Mouse (Mus musculus): ENCODE data around the gene Rrp15.
A peak's percentile ranks its signal among the peaks of the same experiment; 100 is the strongest.

Rrp15 gene

DNA sequence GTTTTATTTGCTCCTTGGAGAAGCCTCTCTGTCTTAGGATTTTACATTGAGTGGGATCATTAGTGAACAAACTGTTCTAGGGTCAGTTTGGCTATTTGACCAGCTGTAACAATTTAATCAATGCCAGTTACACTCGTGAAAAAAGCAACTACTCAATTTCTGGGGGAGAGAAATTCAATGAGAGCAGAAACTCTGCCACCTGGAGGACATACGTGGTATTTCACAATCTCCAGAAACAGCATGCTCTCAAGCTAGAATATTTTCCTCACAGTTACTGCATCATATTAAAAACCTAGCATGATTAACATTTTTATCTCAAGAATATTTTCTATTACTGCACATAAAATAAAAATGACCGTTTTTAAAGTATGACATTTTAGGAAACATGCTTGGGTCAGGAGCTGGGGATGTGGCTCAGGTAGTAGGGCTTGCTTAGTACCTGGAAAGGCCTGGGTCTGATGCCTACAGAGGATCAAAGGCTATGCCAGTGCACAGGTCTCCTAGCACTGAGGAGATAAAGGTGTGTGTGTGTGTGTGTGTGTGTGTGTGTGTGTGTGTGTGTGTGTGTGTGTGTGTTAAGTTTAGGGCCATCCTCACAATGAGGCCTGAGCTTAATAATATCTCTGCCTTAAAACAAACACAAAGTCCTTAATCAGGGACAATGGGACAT, 36.2 kb downstream of the Rrp15 start:
- DNase-seq = peak in 1 of 2 experiments; percentile 62

DNA sequence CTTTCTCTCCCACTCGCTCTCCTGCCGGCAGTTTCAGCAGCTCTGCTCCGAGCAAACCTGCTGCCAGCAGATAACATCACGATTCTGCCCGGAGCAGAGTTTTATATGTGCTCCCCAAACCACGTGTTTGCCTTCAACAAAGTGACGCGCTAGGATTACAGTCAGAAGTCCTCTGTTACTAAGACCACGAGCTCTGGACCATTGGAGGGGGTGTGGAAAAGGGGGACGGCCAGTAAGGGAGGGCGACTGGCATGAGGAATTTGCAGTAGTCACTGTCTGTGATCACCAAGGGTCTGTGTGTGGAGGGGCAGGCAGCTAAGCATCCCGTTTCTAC, 43.3 kb downstream of the Rrp15 start, which contains the start of gene Tgfb2:
Tgfb2 (minus strand) TSS at position 75 of the 334 bp plus-strand sequence.
- peak in 1 of 2 experiments; percentile 19 for DNase-seq

DNA sequence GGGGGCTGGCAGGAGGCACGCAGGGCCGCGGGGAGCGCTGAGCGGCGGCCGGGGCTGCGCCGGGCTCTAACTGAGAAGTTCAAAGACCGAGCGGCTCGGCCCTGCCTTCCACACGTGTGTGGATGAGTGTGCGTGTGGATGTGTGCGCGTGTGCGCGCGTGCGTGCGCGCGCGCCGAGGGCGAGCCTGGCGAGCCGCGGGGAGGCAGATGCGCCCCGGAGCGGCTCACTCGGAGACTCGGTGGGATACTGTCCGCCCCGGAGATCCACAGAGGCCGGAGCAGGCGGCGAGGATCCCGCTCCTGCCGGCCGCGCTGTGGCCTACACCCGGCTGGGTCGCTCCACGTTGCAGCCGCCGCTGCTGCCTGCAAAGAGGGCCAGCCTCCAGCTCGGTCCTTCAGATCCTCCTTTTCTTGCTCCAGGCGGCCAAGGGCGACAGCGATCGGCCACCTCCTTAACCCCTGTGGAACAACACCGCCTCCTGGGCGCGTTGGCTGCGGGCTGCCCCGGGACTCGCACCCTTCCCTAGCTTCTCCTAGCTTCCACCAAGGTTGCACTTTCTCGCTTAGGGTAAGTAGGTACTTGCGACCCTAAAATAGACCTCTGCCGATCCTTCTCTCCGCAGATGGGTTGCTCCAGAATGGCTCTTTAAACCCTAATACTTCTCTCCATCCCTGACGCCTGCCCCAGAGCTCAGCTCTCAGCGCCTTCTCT, 43.8 kb downstream of the Rrp15 start:
- DNase-seq = peak; percentile 42 to 65

DNA sequence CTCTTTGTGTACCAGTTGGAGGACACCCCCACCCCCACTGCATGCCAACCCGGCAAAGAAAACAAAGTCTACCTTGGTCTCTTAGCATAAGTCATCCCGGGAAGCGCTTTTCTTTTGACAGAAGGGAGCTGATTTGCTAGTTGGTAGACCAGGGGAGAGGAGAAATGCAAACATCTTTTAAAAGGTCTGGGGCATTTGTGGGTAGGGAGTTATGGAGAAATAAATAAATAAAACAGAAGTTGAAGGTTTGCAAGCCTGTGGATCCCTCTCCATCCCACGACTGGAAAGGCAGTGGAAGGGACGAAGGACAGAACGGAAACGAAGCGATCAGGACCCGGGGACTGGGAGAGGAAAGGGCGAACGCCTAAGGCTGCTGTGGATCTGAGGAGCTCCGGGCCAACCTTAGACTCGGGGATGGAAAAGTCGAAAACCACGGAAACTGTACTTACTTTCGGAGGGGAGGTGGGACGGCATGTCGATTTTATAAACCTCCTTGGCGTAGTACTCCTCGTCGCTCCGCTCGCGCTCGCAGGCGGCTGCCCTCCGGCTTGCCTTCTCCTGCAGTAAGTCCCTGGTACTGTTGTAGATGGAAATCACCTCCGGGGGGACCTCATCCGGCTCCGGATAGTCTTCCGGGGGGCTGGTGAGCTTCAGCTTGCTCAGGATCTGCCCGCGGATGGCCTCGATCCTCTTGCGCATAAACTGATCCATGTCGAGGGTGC, 45.0 kb downstream of the Rrp15 start:
- DNase-seq = peak in 1 of 2 experiments; percentile 37

DNA sequence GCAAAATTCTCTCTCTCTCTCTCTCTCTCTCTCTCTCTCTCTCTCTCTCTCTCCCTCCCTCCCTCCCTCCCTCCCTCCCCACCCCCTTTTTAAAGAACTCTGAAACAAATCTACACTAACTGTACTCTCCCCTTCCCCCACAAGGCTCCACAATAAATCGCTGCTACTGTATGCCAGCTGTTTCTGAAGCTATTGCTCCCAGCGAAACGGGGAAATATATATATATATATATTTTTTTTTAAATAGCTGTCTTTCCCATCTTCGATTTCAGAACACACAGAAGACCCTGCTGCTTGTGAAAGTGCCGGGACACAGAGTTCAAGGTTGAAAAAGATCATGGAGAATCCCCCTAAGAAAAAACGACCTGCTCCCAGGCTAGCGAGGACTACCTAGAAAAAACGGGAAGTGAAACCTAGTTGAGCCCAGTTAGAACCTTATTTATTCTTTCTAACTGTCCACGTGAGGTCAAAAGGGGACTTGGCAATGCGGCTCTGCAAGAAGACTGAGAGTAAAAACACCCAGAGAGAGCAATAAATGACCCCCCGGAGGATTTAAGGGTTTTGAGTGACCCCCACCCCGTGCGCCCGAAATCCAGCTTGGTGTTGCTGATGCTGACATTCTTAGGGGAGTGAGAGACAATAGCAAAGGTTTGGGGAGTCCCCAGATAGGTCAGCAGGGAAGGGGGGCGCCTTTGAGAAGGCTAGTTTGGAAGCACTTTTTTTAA, 45.7 kb downstream of the Rrp15 start:
- peak in 1 of 2 experiments; percentile 32 for DNase-seq

DNA sequence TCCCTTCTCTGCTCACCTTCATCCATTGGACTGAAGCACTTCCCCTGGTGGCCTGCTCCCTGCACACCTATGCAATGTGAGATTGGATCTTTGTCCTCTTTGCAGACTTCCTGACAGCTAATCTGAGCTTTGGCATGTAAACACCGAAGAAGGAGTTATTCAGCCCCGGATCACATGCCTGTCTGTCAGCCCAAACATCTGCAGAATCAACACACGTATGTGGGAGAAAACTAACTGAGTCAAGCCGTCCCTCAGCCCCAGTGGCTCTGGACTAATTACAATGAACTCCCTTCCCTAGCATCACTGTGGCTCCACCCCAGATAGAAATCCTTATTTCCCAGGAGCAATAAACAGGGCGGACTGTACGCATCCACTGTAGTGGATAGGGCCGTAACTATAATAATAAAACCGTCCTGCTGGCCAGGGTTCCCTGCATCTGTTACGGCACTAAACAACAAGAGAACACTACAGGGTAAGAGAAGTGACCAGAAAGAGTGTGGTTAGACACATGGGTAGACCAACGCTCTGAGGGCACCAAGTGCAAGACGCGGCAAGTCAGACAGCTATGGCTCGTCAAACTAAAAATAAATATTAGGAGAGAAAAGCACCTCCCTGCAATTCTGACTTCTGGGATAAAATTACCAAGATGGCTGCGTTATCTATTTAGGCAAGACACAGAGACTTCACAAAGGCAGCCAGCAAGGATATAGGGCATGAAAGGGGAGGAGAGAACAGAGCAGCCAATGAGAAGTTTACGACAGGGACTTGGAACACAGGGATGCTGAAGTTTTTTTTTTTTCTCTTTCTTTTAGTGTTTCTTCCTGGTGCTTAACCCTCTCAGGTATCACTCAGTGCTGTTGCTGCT, 46.5 kb downstream of the Rrp15 start:
- no peak for DNase-seq

DNA sequence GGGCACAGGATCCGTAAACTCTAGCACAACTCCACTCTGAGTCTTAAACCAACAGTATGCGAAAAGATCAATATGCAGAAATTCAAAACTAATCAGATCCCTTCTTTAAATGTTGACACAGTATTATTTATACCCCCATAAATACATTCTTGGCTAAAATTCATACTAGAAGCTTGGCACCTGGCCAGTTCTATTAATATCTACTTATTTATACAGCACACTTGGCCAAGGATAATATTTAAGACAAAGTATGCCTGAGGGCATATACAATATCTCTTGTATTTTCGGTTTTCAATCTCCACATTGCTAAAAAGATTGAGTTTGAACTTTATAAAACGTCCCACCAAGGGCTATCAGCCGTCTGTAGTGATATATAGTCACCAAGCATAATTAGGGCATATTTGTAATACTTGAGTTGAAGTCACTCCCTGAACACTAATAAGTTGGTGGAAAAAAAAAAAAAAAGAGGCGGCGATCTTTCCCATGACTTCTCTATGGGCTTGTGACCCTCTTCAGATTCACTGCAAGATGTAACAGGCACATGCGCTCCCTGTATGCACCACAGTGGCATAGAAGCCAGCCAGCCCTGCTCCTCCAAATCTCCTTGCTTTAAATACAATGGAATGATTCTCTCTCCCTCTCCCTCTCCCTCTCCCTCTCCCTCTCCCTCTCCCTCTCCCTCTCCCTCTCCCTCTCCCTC, 47.8 kb downstream of the Rrp15 start:
- DNase-seq = no peak

DNA sequence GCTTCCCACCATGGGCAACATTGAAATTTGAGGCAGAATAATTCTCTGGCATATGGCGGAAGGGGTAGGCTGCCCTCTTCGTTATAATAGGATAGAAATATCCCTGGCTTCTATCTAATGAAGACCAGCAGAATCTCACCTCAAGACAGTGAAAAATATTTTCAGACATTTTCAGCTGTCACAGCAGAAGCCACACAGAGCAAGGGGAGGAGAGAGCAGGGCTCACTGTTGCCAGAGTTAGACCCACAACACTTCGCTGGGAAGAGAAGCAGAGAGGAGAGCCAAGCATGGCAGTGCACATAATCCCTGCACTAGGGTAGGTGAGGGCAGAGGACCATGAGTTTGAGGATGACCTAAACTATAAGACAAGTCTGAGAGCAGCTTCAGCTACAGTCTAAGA, 48.7 kb downstream of the Rrp15 start:
- no peak for DNase-seq

DNA sequence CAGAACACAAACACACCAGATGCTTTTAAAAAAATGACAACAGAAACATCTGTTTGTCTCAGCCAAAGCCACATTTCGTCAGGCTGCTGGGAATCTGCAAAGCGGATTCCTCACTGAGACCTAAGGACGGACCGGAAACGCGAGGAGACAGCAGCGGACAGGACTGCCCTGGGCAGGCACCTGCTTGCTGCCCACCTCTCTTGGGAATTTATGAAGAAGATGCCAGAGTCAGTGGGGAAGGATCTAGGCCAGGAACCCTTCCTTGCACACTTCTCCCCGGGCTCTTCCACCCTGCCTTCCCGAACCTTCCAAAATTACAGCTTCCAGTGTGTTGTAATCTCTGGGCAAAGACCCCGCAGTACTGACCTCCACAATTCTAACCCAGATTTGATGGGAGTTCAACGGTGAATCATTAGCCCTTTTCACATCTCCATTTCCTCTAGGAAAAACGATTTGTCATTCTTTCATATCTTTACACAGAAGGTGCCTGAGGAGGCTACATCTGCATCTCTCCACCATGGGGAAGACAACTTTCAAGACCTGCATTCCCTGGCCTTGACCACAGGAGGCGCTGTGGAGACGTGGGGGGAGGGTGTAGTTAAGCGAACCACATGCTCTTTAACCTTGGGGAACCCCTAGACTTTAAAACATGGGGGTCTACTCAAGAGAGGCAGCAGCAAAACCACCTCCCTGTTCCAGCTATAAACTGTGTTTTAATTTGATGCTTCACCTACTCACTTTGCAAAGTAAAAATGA, 50.4 kb downstream of the Rrp15 start:
- DNase-seq = no peak

DNA sequence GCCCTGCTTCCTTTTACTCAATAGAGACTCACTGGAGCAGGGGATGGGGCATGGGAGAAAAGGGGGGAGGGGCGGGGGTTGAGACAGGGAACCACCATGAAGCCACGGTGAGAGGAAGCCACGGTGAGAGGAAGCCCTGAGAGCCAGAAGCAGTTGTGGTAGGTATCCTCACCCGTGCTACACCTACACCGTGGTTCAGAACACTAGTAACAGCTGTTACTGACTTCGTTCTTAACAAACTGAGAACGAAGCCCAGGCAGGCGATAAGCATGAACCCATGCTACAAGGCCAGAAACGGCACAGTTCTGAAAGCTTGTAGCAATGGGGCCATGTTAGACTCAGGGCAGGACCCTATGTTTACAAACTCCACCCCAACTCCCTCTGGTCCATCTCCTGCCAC, 52.9 kb downstream of the Rrp15 start:
- DNase-seq = no peak

DNA sequence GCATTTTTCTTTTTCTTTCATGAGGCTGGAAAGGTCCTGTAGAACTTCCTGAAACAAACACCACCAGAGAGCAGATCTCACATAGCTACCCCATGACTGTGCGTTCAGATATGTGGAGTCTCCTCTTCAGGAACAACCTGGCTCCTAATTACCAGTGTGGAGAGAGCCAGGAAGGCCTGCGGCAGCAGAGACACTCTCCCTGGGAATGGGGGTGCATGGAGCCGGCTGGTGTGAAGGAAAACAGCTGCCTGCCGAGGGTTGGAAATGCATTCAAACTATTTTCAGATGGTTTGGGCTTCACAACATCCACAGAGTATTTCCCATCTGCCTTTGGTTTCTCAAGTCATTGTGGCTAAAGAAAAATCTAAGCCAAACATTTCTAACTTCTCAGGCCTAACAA, 53.8 kb downstream of the Rrp15 start:
- no peak for DNase-seq

DNA sequence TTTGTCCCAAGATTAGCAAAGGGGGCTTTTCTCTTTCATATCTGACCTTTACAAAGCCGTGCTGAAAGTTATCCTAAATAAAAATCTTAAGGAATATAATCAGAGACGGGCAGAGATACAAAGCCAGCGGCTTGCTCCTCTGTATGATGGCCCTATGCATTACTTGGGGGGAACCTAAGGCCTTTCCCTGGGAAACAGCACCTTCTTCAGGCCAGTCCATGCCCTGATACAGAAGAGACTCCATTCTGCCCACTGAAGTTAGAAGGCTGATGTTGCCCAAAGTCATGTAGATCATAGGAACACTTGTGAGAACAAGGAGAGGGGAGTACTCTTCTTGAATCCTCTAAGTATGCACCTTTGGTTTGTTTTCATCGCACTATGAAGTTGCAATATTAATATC, 56.8 kb downstream of the Rrp15 start:
- DNase-seq = no peak

DNA sequence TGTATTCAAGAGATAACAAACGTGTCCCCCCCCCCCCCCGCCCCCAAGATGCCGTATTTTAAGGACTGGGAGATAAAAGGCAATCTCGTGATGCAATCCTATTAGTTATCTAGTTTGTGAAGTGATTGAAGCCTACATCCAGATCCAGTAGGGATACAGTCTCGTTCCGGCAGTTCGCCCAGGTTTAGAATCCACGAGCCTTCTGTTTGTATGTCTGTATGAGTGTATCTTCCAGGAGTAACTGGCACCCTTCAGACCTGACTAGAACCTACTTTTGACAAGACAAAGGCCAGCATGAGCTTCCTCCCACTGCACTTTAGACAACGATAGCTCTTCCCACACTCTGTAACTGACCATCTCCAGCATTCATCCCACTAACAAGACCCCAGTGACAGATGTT, 57.5 kb downstream of the Rrp15 start:
- no peak for DNase-seq

DNA sequence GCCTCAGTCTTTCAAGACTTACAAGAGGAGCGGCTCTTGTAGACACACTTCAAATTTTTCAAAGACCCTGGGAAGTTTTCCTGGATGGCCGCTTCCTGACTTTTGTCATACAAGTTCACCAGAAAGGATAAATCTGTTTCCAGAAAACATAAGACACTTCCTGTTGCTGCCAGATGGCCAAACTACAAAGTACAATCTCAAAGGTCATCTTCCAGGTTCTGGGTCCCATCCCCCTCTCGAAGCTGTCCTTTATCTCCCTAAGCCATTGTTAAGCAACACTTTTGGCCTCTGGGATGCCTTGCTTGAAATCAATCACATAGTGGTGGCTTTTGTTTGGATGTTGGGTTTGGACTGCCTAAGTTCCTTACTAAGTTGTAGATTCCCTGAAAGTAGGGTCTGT, 65.1 kb downstream of the Rrp15 start:
- no peak for DNase-seq

DNA sequence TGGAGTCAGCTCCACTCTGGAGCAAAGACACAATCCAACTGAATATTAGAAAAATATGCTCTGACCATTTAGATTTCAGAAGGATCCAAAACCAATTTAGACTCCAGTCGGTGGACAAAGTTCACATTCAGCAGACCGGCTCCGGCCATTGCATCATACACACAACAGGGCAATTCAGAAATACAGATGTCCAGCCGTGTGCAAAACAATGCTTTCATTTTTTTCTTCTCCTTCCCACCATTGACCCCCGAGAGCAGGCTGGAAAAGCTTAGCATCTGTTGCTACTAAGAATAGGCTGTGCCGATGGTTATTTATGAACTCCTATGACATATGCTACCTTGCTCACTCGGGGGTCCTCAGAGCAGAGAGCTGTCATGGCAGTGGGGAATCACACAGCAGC, 66.6 kb downstream of the Rrp15 start:
- peak in 1 of 2 experiments; percentile 13 for DNase-seq

DNA sequence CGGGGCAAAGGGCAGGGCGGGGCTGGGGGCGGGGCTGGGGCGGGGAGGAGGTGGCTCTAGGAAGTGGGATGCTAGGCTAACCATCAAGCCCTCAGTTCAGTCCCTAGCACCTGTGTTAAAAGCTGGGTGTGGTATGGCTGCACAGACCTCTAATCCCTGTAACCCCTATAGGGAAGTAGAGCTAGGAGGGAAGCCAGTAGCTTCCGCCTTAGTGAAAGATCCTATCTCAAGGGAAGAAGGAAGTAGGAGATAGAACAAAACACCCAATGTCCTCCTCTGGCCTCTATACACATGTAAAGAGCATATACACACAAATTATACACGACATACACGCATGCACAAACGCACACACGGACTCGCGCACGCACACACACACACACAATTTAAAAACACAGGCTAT, 71.5 kb downstream of the Rrp15 start:
- DNase-seq = no peak

DNA sequence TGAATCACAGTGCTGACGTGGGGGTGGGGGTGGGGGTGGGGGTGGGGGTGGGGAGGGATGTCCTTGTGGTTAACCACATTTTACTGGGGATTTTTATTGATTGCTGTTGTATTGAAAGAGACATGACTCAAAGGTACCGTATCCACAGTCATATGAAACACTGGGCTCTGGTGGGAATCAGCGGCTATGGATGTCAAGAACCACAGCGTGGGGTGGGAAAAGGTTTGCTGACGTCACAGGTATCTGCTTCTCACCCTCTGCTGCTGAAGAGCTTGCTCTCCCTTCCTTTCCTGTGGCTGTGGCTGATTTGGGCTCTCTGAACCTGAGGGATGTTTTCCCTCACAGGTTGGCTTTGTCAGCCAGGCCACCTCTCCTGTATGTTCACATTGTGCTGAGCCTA, 73.0 kb downstream of the Rrp15 start:
- no peak for DNase-seq

DNA sequence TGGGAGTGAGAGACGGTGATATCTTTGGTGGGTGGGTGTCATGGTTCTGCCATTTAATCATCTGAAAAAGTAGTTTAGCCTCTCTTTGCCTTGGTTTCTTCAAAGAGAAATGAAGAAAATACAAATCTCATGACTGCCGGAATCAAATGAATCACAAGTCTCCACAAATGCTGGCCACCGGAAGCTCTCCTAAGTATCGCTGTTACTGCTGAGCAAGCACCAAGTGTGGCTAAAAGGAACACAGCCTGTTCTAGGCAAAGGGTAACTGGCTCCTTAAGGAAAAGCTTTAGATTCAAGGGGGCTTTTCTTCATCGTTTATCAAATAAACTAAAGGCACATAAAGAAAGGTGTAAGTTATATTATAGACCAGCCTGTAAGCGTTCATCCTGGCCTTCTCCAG, 73.9 kb downstream of the Rrp15 start:
- DNase-seq = no peak

DNA sequence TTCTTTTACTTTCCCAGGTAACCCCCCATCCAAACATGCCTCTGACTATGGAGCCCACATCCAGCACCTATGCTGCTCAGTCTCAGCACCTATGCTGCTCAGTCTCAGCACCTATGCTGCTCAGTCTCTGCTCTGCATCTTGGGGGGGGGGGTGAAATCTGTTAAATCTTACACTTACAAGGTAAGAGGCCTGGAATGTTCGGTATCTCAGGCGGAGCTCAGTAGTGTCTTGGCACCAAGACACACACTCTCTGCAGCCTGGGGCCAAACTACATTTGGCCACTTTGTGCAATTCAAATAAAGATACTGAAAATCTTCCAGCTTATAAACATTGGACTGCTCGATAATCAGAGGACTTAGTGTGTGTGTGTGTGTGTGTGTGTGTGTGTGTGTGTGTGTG, 74.5 kb downstream of the Rrp15 start:
- DNase-seq = no peak

DNA sequence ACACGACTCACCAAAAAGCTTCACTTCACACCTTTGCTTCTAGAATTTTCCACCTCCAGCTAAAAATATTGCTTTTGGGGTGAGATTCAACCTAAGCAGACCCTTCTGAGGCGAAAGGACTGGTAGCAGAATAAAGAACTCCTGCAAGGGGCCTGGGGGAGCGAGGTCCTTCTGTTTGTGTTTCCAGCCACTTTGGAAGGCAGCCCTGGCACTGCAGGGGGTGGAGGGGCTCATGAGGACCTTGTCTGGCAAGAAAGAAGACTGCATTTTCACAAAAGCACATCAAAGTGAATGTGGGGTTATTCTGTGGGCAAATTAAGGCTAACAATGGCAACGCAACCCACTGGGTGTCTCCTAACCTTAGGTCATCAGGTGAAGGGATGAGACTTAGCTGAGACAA, 76.0 kb downstream of the Rrp15 start:
- DNase-seq = no peak
